Mouse (Mus musculus) hindbrain, embryonic 11.5 days (tissue): ENCODE data around the gene Wfdc17. TPM values are rescaled to one million over a fixed set of nuclear protein-coding genes. Genes with fewer than 3 reads are reported as not detected.

ENCODE experiments used
- ATAC-seq: fragments of 200-750 bp; cut with Nextera tagmentation; 2 replicates; pipeline ENCODE4 v1.8.0; 2017; ENCODE audit warnings: mild to moderate bottlenecking, moderate TSS enrichment, moderate library complexity; ENCODE audit not compliant: low FRiP score
- DNase-seq: peaks from one replicate; pipeline ENCODE4 v3.0.0-alpha.2; 2015; ENCODE audit warnings: low spot score
- H3K27ac ChIP-seq: fragments of 300-500 bp; sonication (generic); 2 replicates; pipeline ENCODE4 v1.5.1; 2014; ENCODE audit warnings: mild to moderate bottlenecking, low read depth, low read length
- H3K27me3 ChIP-seq: fragments of 300-500 bp; sonication (generic); 2 replicates; pipeline ENCODE4 v1.6.1; 2014; ENCODE audit warnings: mild to moderate bottlenecking, low read length, moderate library complexity, mixed read lengths; ENCODE audit not compliant: control insufficient read depth, insufficient read depth
- H3K36me3 ChIP-seq: fragments of 300-500 bp; sonication (generic); 2 replicates; pipeline ENCODE4 v1.6.1; 2014; ENCODE audit warnings: mild to moderate bottlenecking, low read length, moderate library complexity, mixed read lengths; ENCODE audit not compliant: control insufficient read depth, insufficient read depth
- H3K4me1 ChIP-seq: fragments of 300-500 bp; sonication (generic); replicated peaks from 2 replicates; pipeline ENCODE4 v1.6.1; 2014; ENCODE audit warnings: low read length, mixed read lengths; ENCODE audit not compliant: control insufficient read depth, insufficient read depth
- H3K4me2 ChIP-seq: fragments of 300-500 bp; sonication (generic); replicated peaks from 2 replicates; pipeline ENCODE4 v1.6.1; 2014; ENCODE audit warnings: mild to moderate bottlenecking, low read depth, low read length
- H3K4me3 ChIP-seq: fragments of 300-500 bp; sonication (generic); 2 replicates; pipeline ENCODE4 v1.5.1; 2014; ENCODE audit warnings: low read depth, low read length
- H3K9ac ChIP-seq: fragments of 300-500 bp; sonication (generic); 2 replicates; pipeline ENCODE4 v1.6.1; 2014; ENCODE audit warnings: low read depth, low read length
- H3K9me3 ChIP-seq: fragments of 300-500 bp; sonication (generic); 2 replicates; pipeline ENCODE4 v1.6.1; 2016; ENCODE audit warnings: low read length; ENCODE audit not compliant: control insufficient read depth
- WGBS: fragments of 180-500 bp; shearing (Covaris S2); extraction: QIAGEN DNeasy Blood & Tissue Kit; methylation state at CpG from one replicate; pipeline ENCODE4 v1.1.7; 2014; 5-methylcytosine and 5-hydroxymethylcytosine counted together
- polyA plus RNA-seq: library from polyadenylated mRNA; unstranded; fragments of >200 nt; fragmentation: Nextera tagmentation; extraction: Ambion mirVana; gene quantifications from 2 replicates; pipeline ENCODE4 v1.2.1, GENCODE M21; 2014

Wfdc17 gene
- 0.71 TPM in 1 of 2 replicates, not detected in the other for polyA plus RNA-seq

DNA sequence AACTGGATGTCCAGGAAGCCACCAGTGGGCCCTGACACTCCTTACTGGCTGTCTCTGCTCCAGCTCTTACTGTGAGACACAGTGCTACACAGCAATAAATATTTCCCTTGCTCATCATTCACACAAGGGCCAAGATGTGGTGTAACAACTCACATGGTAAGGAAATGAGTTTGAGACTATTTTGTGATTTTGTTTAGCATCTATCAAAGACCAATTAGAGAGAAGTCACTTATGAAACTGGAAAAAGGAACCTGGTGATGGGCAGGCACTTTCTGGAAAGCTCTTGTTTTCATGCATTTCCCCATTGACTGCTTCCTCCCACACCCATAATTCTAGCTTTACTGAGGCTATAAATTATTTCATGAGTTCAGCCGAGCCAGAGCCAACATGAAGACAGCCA, at the start of gene Wfdc17:
Gene Wfdc17, plus strand, starts transcription at position 287 of the 400 bp plus-strand sequence.
- WGBS, result 62% methylated on average over 1 of the region's 1 CpGs

DNA sequence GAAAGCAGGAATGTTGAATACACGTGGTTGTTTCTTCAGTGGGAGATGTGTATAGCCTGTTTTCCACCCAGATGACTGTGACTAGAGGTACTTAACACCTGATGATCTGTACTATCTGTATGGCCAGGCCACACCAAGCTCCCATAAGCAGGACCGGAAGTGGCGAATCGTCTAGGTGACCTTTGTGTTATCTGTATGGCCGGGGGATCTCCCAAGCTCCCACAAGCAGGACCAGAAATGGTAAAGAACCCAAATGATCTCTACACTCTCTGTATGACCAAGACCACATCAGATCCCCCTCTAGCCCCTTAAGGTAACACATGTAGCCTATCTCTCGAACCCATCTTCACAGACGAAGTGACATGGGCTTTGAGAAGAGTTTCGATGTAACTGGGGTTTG, 49.2 kb upstream of the Wfdc17 start:
- Histone ChIP-seq H3K9ac (no peak overlapping the region), H3K4me3 (no peak overlapping the region), H3K9me3 (no peaks in the 10 kb centered on the region), H3K27me3 (no peaks in the 10 kb centered on the region), H3K4me2 (no peak overlapping the region), H3K27ac (no peak overlapping the region), H3K36me3 (no peaks in the 10 kb centered on the region), H3K4me1 (no peaks in the 10 kb centered on the region)
- no peak for ATAC-seq
- 93% methylated on average over 8 of the region's 8 CpGs for WGBS
- no peak for DNase-seq

More for the DNA sequence above, at the start of gene Wfdc17:
- no peaks in the 10 kb centered on the region for H3K27me3 ChIP-seq
- H3K9ac ChIP-seq, result no peak within 1 kb of the TSS
- H3K4me2 ChIP-seq, result no peak within 1 kb of the TSS
- H3K4me1 ChIP-seq, result no peaks in the 10 kb centered on the region
- H3K4me3 ChIP-seq, result no peak within 1 kb of the TSS
- ATAC-seq (no peak), DNase-seq (no peak)
- H3K27ac ChIP-seq, result no peak within 1 kb of the TSS
- no peaks in the 10 kb centered on the region for H3K36me3 ChIP-seq
- H3K9me3 ChIP-seq, result no peaks in the 10 kb centered on the region

DNA sequence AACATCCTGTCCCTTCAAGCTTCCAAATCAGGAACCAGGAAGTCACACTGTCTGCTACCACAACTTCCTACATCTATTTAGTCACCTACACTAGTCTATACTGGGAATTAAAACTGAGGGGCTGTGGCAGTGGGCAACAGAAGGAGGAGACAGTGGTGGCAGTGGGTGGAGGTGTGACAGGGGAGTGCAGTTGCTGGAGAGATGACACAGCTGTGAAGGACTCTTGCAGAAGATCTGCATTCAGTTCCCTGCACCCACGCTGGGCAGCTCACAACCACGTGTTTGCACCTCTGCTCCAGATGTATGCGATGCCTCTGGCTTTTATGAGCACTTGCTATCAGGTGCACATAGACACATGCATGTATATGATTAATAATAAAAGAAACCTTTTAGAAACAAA, 46.3 kb upstream of the Wfdc17 start:
- Histone ChIP-seq H3K9me3 (no peaks in the 10 kb centered on the region), H3K4me2 (no peak overlapping the region), H3K27ac (no peak overlapping the region), H3K4me1 (no peaks in the 10 kb centered on the region), H3K9ac (no peak overlapping the region), H3K27me3 (no peaks in the 10 kb centered on the region), H3K36me3 (no peaks in the 10 kb centered on the region), H3K4me3 (no peak overlapping the region)
- no peak for ATAC-seq
- 89% methylated on average over 3 of the region's 3 CpGs for WGBS
- DNase-seq, result no peak

DNA sequence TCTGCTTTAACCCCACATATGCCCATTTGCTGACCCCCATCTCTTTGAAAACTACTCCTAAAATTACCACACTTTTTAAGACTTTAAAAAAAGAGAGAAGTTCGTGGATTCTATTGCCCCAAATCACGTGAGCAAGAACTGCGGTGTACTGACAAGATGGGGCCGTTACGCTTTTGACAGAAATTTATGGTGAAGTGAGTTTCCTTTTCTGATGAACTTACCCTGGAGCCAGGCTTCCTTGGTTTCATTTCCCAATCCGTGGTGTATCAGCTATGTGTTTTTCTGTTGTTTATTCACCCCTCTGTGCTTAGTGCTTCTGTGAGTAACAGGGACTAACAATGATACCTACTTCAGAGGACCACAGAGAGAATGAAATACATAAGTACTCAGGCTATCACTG, 45.0 kb upstream of the Wfdc17 start:
- H3K9me3 ChIP-seq, result no peaks in the 10 kb centered on the region
- H3K4me1 ChIP-seq, result no peaks in the 10 kb centered on the region
- WGBS, result 81% methylated on average over 6 of the region's 6 CpGs
- H3K36me3 ChIP-seq, result no peaks in the 10 kb centered on the region
- no peak for DNase-seq
- H3K4me2 ChIP-seq, result no peak overlapping the region
- no peaks in the 10 kb centered on the region for H3K27me3 ChIP-seq
- no peak overlapping the region for H3K9ac ChIP-seq
- no peak overlapping the region for H3K27ac ChIP-seq
- no peak overlapping the region for H3K4me3 ChIP-seq
- no peak for ATAC-seq

DNA sequence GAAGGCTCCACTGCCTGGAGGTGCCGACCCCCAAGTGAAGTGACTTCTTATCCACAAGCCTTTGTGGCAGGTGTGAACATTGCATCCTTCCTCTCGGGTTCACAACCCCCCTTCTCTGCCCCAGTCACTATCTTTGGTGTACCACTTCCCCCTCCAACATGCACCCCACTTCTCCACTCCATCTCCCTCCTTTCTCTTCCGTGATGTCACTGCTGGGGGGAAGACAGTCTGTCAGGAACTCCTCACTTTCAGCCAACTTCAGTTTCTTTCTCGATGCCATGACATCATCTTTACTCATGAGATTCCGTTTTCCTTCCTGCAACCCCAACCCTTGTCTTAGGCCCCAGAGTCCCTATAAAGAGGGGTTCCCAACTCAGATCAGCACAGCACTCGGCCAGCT, 41.6 kb upstream of the Wfdc17 start, which contains the start of gene Ccl4:
Gene Ccl4, plus strand, starts transcription at position 381 of the 400 bp plus-strand sequence.
- no peak within 1 kb of the TSS for H3K4me2 ChIP-seq
- DNase-seq (no peak), ATAC-seq (no peak)
- no peak within 1 kb of the TSS for H3K4me3 ChIP-seq
- no peaks in the 10 kb centered on the region for H3K36me3 ChIP-seq
- no peak within 1 kb of the TSS for H3K9ac ChIP-seq
- no peaks in the 10 kb centered on the region for H3K27me3 ChIP-seq
- H3K9me3 ChIP-seq, result no peaks in the 10 kb centered on the region
- no peaks in the 10 kb centered on the region for H3K4me1 ChIP-seq
- 78% methylated on average over 6 of the region's 6 CpGs for WGBS
- no peak within 1 kb of the TSS for H3K27ac ChIP-seq

DNA sequence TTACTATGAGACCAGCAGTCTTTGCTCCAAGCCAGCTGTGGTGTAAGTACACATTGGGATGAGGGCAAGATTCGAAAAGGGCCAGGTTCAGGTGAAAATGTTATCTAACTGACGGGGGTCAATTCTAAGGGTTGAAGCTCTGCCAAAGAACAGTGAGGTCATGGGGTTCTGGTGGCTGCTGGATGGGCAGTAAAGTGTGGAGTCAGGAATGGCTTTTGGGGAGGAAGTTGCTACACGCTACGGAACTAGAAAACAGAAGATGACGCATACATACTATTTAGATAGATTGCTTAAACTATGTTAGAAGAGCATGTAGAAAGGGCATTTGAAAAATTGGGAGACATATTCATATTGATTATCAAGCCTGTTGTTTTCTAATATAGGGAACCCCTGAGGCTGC, 40.3 kb upstream of the Wfdc17 start:
- H3K4me1 ChIP-seq, result no peaks in the 10 kb centered on the region
- H3K9me3 ChIP-seq, result no peaks in the 10 kb centered on the region
- no peak overlapping the region for H3K4me3 ChIP-seq
- no peaks in the 10 kb centered on the region for H3K27me3 ChIP-seq
- H3K4me2 ChIP-seq, result no peak overlapping the region
- no peak overlapping the region for H3K27ac ChIP-seq
- no peak overlapping the region for H3K9ac ChIP-seq
- WGBS, result 88% methylated on average over 5 of the region's 5 CpGs
- no peak for DNase-seq
- ATAC-seq, result no peak
- no peaks in the 10 kb centered on the region for H3K36me3 ChIP-seq

DNA sequence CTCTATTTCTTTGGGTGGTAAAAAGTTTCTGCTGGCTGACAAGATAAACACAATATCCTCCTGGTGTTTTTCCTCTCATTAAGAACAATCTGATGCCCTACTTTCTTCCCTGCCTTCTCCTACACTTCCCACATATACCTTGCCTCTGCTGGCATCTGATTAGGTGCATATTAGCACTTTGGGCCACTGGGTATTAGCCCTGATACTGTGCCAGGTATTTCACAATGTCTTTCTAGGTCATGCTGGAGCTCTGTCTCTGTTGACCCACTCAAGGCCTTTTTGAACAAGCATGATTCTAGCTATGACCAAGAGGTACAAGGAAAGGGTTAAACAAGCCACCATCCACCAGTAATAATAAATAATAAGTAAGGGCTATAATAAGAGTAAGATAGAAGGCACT, 32.0 kb upstream of the Wfdc17 start:
- Histone ChIP-seq H3K4me1 (no peaks in the 10 kb centered on the region), H3K9me3 (no peaks in the 10 kb centered on the region), H3K4me2 (no peak overlapping the region), H3K36me3 (no peaks in the 10 kb centered on the region), H3K9ac (no peak overlapping the region), H3K4me3 (no peak overlapping the region), H3K27ac (no peak overlapping the region), H3K27me3 (no peaks in the 10 kb centered on the region)
- DNase-seq (no peak), ATAC-seq (no peak)

DNA sequence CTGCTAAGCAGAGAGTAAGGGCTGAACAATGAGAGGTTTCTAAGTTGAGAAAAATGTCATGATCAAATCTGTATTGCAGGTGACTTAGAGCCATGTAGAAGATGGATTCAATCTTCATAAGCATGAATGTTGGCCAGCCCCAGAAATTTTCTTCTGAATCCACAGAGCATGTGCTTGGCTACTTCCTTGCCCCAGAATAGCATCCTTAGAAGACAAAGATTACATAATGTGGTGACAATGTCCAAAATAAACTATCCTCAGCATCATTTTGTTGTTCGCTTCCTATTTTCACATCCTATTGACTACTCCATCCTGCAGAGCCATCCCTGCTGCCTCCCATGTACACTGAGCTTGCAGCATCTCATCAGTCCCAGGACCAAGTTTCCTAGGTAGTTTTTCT, 28.1 kb upstream of the Wfdc17 start:
- Histone ChIP-seq H3K9ac (no peak overlapping the region), H3K4me3 (no peak overlapping the region), H3K27ac (no peak overlapping the region), H3K36me3 (no peaks in the 10 kb centered on the region), H3K4me2 (no peak overlapping the region), H3K27me3 (no peaks in the 10 kb centered on the region), H3K9me3 (no peaks in the 10 kb centered on the region), H3K4me1 (no peaks in the 10 kb centered on the region)
- DNase-seq, result no peak
- ATAC-seq, result no peak
- 79% methylated on average over 1 of the region's 1 CpGs for WGBS

DNA sequence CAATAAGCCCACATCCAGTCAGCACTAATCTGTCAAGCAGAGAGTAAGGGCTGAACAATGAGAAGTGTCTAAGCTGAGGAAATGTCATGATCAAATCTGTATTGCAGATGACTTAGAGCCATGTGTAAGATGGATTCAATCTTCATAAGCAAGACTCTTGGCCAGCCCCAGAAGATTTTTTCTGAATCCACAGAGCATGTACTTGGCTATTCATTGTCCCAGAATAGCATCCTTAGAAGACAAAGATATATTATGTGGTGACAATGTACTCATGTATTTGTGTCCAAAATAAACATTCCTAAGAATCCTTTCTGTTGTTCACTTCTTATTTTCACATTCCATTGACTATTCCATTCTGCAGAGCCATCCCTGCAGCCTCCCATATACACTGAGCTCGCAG, 13.9 kb upstream of the Wfdc17 start:
- no peaks in the 10 kb centered on the region for H3K36me3 ChIP-seq
- DNase-seq, result no peak
- H3K4me2 ChIP-seq, result no peak overlapping the region
- no peak overlapping the region for H3K27ac ChIP-seq
- H3K9me3 ChIP-seq, result no peaks in the 10 kb centered on the region
- no peaks in the 10 kb centered on the region for H3K27me3 ChIP-seq
- no peak overlapping the region for H3K4me3 ChIP-seq
- WGBS, result 91% methylated on average over 1 of the region's 1 CpGs
- H3K9ac ChIP-seq, result no peak overlapping the region
- H3K4me1 ChIP-seq, result no peaks in the 10 kb centered on the region
- ATAC-seq, result no peak
